Mouse (Mus musculus) kidney, adult 2 months (tissue): Measurements from ENCODE around the gene Gsto2.

ENCODE experiments used
- CTCF ChIP-seq: fragments of 200-500 bp; conservative IDR thresholded peaks from 2 replicates; pipeline ENCODE4 v1.5.1; 2011; ENCODE audit warnings: low read depth, mild to moderate bottlenecking, control low read depth, low read length, moderate library complexity, mixed read lengths; ENCODE audit not compliant: insufficient read depth, insufficient read length
- POLR2A ChIP-seq: fragments of 200-500 bp; IDR thresholded peaks from one replicate; pipeline ENCODE4 v1.6.1; 2011; ENCODE audit warnings: low read depth, low read length, control low read depth

- no peak for TF ChIP-seq CTCF
- no peak for TF ChIP-seq POLR2A
Observed at GRCm38 (mm10) chr19:47886617-47887016, 21.3 kb downstream of the Gsto2 start.
